Mouse (Mus musculus) mesoderm, embryonic 11.5 days (tissue): ENCODE data around the gene Mark1.

Source experiments
- DNase-seq: peaks from one replicate; pipeline ENCODE4 v3.0.0-alpha.2; 2012; ENCODE audit warnings: low read depth, low spot score

Mark1 gene

DNA sequence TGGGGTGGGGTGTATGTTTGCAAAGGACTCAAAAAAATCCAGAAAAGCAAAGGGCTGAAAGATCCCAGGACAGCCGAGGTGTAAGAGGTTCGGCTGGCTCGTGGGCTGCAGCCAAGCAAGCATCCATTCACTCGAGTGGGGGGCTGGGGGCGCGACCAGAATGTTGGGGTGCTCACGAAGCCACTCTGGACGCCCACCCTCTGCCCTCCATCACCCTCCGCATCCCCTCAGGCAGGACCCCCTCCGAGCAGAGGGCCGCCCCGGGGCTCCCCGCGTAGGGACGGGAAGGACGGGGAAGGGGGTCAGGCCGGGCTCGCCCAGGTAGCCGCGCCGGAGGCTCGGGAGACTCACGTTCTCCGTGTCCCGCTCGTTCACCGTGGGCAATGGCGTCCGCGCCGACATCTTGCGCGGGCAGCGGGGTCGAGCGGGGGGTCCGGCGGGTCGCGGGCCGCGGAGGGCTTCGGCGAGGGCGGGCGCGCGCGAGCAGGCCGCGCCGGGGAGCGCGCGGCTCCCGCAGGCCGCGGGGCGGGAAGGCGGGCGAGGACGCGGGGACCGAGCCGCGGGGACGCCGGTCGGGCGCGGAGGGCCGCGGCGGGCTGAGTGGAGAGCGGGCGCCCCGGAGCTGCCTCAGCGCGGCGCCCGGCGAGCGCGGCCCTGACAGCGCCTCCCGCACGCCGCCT lies at the start of gene Mark1:
Gene Mark1 (minus strand): TSS at position 500 of the 680 bp plus-strand sequence.
- peak; percentile 26 for DNase-seq

GRCm38 (mm10) chr1:185047516-185048247 lies 48.3 kb upstream of the Mark1 start:
- no peak for DNase-seq

GRCm38 (mm10) chr1:185046513-185046912 lies 47.1 kb upstream of the Mark1 start:
- DNase-seq, result no peak

DNA sequence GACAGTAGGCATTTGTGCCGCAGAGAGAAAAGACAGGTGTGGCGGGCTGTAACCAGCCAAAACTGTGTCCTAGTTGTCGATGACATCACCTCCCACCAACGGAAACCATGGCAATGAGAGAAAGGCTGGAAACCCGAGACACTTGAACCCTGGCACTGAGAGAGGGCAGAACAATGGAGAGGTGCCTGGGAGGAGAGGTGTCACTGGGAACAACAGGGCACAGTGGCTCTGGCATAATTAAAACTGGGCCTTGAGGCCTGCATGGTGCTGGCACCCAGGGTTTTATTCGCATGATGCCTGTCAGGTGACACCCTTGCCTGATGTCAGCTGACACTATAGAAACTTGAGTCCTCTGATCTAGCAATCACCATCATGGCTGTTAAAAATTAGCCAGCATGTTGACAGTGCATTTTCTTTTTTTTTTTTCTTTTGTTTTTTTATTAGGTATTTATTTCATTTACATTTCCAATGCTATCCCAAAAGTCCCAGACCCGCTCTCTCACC lies 38.9 kb upstream of the Mark1 start:
- DNase-seq, result no peak

DNA sequence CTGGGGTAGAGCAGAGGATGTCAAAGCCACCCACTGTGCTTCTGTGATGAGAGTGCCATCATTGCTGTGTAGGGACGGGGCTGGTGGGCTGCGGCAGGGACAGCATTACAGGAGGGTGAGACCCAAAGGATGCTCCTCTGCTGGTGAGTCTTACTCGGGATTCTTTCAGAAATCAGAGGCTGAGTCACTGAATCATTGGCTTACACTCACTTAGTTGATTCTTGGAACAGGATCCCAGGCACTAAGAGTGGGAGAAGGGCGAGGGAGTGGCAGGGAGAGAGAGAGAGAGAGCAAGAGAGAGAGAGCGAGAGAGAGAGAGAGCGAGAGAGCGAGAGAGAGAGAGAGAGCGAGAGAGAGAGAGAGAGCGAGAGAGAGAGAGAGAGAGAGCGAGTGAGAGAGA lies 31.2 kb upstream of the Mark1 start:
- no peak for DNase-seq

DNA sequence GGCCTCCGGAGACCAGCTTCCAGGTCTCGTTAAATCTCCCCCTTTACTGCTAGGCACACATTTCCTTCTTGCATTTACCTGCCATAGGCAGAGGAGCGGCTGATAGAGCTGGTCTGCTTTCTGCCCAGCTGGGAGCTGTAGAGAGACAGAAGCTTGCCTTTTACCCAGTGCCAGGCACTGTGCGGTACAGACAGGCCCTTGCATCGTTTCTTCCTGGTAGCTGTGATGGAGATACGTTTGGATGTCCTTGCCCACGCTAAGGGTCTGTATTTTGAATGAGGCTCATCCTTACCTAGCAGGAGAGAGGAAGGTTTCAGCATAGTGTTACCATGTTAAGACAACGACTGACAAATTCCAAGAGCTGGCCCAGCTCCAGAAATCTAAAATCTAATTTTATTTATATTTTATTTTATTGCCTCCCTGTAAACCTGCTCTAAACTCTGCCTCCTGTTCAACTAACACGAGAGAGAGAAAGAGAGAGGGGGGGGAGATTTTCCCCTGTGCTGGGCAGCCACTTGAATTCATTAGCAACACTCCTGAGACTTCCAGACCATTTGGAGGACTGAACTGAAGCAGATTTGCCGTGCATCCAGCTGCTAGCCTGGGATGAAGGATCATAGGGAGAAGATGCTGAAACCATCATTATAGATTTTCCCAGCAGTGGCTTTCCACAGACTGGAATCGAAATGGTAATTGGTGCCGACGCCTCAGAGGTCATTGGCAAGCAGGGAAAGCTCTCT lies 21.2 kb upstream of the Mark1 start:
- DNase-seq, result no peak

DNA sequence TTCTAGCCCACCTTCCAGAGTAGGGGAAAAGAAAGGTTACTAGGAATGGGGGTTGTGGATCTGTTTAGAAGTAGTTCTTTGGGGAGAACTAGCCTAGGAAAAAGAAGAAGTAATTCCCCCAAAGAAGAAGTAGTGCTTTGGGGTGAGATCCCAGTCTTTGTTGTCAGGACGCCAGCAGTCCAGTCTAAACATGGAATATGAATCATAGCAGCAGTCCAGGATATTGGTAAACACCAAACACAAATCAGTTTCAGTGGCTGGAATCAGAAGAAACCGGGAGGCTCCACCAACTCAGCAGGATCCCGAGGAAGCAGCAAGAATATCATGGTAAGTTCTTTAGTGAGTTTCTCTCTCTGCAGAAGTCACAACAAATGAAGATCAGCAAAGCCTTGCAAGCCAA lies 13.2 kb upstream of the Mark1 start:
- DNase-seq, result no peak

DNA sequence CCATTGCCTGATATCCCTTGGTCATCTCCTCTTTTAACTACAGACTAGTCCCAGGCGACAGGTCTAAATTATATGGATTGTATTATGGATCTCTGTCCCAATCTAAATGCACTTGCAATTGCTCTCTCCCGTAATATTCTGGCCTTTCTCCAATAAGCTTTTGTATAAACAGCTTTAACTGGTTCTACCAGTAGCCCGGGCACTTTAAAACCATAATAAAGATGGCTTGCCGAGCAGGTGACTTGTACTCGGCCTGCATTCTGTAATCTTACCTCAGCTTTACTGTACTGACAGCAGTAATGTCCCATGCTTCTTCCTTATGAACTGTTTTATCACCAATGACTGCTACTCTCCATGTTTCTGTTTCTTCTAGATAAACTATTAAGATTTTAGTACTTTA lies 7.7 kb upstream of the Mark1 start:
- no peak for DNase-seq

GRCm38 (mm10) chr1:184999780-185000599 lies 620 bp upstream of the Mark1 start:
- peak; percentile 44 for DNase-seq

- no peak for DNase-seq
Observed at GRCm38 (mm10) chr1:184998631-184999030, 739 bp downstream of the Mark1 start.

DNA sequence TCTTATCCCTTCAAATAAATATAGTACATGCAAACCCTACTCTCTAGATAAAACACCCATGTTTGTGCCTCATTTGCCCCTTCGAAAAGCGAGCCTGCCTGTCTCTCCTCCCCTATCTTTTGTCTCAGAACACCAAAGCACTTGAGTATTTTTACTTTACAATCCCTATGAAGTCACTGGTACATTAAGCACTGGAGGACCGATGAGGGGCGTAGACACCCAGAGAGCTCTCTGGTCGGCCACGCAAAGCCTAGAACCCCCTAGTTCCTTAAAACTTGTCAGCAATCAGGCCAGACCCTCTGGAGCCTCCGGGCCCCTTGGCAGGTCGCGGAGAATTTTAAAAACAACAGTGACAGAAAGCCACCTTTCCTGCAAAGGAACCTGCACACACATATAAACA lies 1.2 kb downstream of the Mark1 start:
- no peak for DNase-seq

GRCm38 (mm10) chr1:184997466-184997865 lies 1.9 kb downstream of the Mark1 start:
- DNase-seq, result no peak

DNA sequence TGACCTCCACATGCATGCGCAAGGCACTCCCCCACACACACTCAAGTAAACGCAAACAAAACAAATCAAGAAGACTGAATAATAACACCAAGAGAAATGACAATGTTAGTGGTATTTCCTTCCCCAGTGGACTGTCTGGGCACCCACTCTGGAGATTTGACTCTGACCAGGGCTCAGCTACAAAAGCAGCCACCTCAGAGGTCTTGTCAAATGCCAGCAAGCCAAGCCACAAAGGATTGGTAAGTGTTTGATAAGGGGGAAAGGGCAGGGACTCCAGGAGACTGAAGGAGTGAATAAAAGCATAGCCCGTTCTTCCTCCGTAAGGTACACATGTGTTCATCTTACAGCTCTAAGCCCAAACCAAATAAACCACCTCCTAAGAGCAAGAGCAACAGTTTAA lies 4.0 kb downstream of the Mark1 start:
- DNase-seq, result no peak

- DNase-seq, result no peak
Observed at GRCm38 (mm10) chr1:184991191-184991590, 8.2 kb downstream of the Mark1 start.

DNA sequence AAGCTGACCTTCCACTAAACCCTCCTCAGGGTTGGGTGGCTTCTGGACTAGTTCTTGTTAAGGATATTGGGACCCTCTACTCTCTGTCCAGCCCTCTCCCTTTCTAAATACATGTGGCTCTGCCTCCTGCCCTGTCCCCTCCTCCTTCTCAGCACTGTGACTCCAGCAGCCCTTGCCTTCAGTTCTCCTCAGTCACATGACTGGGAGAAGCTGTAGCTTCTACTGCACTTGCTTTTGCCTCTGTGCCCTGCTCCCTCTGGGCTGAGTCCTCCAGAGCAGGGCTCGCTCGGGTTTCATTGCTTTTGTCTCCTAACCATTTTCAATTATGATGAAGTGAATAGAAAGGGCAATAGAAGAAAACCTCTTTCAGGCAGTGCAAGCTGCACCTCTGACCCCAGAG lies 12.6 kb downstream of the Mark1 start:
- DNase-seq, result no peak

DNA sequence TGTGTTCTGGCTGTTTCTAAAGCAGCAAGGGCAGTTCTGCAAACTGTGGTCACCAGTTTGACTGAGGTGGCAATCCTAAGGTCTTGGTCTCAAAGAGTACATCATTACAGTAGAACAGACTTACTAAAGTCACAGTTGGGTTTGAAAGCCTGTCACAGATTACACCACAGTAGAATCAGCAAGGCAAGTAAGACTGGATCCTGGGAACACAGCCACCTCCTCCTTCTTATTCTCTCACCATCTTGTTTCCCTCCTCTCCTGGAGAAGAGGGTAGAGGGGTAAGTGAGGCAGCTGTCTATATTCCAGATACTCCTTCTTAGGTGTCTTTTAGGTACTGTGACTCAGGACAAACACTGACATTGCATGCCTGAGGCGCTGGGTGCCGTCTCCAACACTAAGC lies 14.6 kb downstream of the Mark1 start:
- no peak for DNase-seq

DNA sequence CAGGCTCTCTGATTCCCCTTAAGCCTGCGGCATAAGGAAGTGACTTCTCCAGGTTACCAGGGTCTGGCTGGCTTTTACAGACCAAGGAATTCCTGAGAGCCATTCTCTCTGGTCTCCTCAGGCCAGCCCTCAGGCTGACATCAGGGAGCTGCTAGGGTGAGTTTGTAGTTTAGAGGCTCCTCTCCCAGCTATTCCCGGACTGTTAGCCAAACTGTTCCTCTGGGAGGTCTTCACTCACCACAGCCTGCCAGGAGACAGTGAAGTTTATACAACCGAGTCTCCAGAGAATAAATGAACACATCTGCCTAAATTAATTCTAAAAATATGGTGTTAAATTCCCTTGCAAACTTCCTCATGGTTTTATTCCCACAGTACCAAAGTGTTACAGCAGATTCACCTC lies 15.6 kb downstream of the Mark1 start:
- no peak for DNase-seq

- no peak for DNase-seq
Observed at GRCm38 (mm10) chr1:184972214-184972776, 27.1 kb downstream of the Mark1 start.

DNA sequence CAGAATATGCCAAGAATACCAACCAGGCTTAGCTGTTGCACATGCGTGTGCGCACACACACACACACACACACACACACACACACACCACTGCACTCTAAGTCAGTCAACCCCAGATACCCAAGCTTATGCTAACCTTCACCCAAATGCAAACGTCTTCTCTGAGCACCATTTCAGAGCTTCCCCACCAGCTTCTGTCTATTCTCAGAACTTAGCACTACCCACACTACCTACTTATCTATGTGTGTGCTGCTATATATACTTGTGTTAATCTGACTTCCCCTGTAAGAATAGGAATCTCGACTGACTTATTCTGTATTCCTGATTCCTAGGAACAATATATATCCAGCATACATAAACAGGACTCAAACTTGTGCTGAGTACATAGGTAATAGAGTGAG lies 30.0 kb downstream of the Mark1 start:
- no peak for DNase-seq

- DNase-seq, result peak; percentile 37
Observed at GRCm38 (mm10) chr1:184965682-184966360, 33.5 kb downstream of the Mark1 start.
